Comparison of ENCODE assay signal across 29 mouse cellular contexts in the genomic region with DNA sequence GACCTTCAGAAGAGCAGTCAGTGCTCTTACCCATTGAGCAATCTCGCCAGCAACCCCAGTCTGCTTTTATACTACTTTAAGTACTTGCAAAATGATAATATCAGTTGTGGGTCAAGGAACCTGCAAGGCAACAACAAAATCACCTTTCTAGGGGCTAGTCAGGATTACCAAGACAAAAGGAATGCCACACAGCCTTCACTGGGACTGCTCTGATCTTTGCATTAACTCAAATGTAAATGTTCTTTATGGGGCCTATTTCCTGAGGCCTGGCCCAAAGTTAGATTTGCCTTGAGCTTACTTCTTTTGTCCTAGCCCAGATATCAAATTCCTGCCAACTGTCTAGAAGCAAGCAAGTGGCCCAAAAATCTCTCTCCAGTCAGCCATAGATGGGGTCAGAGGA.
"Had no signal": no experiment of that assay in that cellular context is flagged by ENCODE, and none has a peak within 500 bp of the region (broad histone marks: within the 10 kb centered on the region; RNA-seq: fewer than 3 reads in every experiment).

No protein-coding gene starts in this region.

- H3K4me1 ChIP-seq: limb, embryonic 10.5 days; liver, embryonic 13.5 days; liver, embryonic 15.5 days; lung, embryonic 15.5 days; midbrain, embryonic 12.5 days; midbrain, embryonic 13.5 days; midbrain, embryonic 15.5 days had no signal

- H3K9me3 ChIP-seq: limb, embryonic 10.5 days; limb, embryonic 12.5 days; limb, embryonic 13.5 days; limb, embryonic 15.5 days; liver, embryonic 12.5 days; liver, embryonic 13.5 days; liver, embryonic 15.5 days; lung, embryonic 15.5 days; megakaryocyte, embryonic 14.5 days; midbrain, embryonic 10.5 days; midbrain, embryonic 12.5 days; midbrain, embryonic 13.5 days; midbrain, embryonic 15.5 days; neural tube, embryonic 12.5 days; neural tube, embryonic 13.5 days had no signal

- DNase-seq: left cerebral cortex, postnatal 4 days; liver; liver, embryonic 13.5 days; liver, postnatal 0 days; lung, adult 18-20 months; lung, adult 2 months; lung, embryonic 14.5 days; lung, postnatal 10 days; lung, postnatal 14 days; lung, postnatal 36 days; lung, postnatal 4 days; midbrain, embryonic 14.5 days had no signal

- H3K36me3 ChIP-seq: limb, embryonic 10.5 days; limb, embryonic 12.5 days; limb, embryonic 13.5 days; limb, embryonic 15.5 days; liver, embryonic 12.5 days; liver, embryonic 13.5 days; liver, embryonic 15.5 days; lung, embryonic 15.5 days; midbrain, embryonic 10.5 days; midbrain, embryonic 12.5 days; midbrain, embryonic 13.5 days; midbrain, embryonic 15.5 days; neural tube, embryonic 12.5 days; neural tube, embryonic 13.5 days had no signal

- H3K9ac ChIP-seq: limb, embryonic 12.5 days; limb, embryonic 13.5 days; limb, embryonic 15.5 days; liver, embryonic 12.5 days; liver, embryonic 13.5 days; liver, embryonic 14.5 days; liver, embryonic 15.5 days; liver, postnatal 0 days; lung, embryonic 14.5 days; lung, embryonic 15.5 days; midbrain, embryonic 12.5 days; midbrain, embryonic 13.5 days; midbrain, embryonic 15.5 days; neural tube, embryonic 12.5 days; neural tube, embryonic 13.5 days had no signal

- H3K27ac ChIP-seq: limb, embryonic 10.5 days; limb, embryonic 12.5 days; limb, embryonic 13.5 days; limb, embryonic 15.5 days; liver, embryonic 12.5 days; liver, embryonic 13.5 days; liver, embryonic 14.5 days; liver, embryonic 15.5 days; lung, embryonic 15.5 days; macrophage; midbrain, embryonic 10.5 days; midbrain, embryonic 12.5 days; midbrain, embryonic 13.5 days; midbrain, embryonic 15.5 days; neural tube, embryonic 12.5 days; neural tube, embryonic 13.5 days had no signal

- H3K4me3 ChIP-seq: limb, embryonic 10.5 days; limb, embryonic 12.5 days; limb, embryonic 13.5 days; limb, embryonic 15.5 days; liver, embryonic 12.5 days; liver, embryonic 13.5 days; liver, embryonic 15.5 days; lung, embryonic 15.5 days; megakaryocyte, embryonic 14.5 days; midbrain, embryonic 10.5 days; midbrain, embryonic 12.5 days; midbrain, embryonic 13.5 days; midbrain, embryonic 15.5 days; myocyte; neural tube, embryonic 12.5 days; neural tube, embryonic 13.5 days had no signal
